Comparison of ENCODE assay signal across 8 mouse cellular contexts in the genomic region with DNA sequence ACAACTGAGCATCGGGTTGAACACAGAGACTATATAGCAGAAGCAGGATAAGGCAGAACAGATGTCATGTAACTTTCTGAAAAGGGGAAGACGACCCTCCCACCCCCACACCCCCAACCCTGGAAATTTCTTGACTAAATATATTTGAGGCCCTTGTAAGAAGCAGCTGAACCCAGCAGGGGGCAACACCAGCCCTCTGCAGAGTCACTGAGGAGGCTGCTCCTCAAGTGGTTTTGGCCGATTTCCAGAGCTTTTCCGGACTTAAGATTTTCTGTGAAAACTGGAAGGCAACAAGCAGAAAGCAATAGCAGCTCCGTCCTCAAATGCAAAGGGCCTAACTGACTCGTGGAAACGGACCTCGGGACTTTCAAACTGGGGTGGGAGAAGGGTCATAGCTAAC. TPM values are rescaled to one million over a fixed set of nuclear protein-coding genes. Genes with fewer than 3 reads are reported as not detected.
A peak's percentile ranks its signal among the peaks of the same experiment; 100 is the strongest.
DNase-seq lines count a peak whose midpoint lies in the region; ATAC-seq lines count a peak whose summit lies in the region.

No protein-coding gene starts in this region.

- DNase-seq in layer of hippocampus, adult 11-12 months (ENCODE audit: low spot score), result peak; percentile 61
- no peak for DNase-seq in layer of hippocampus, adult 9-10 months (ENCODE audit: low spot score)
- peak; percentile 88 for DNase-seq in MN1 (ENCODE audit: low spot score)
- peak; percentile 97 for DNase-seq in embryonic facial prominence, embryonic 14.5 days (ENCODE audit: low spot score)
- peak; percentile 51 for DNase-seq in retina, postnatal 1 day
- no peak for DNase-seq in T-cell, adult 2 months (ENCODE audit: low spot score)

- H3K9me3 ChIP-seq in embryonic facial prominence, embryonic 14.5 days (ENCODE audit: control insufficient read depth, low read length), result no peaks in the 10 kb centered on the region
- no peaks in the 10 kb centered on the region for H3K9me3 ChIP-seq in intestine, embryonic 15.5 days
- H3K9me3 ChIP-seq in liver, embryonic 16.5 days (replicated peaks; ENCODE audit: control insufficient read depth, low read length), result no peaks in the 10 kb centered on the region

- peak; percentile 77; the same call in 1 of the 2 replicates for ATAC-seq in embryonic facial prominence, embryonic 14.5 days (ENCODE audit: low read depth)
- ATAC-seq in intestine, embryonic 15.5 days, result peak; percentile 66
- ATAC-seq in liver, embryonic 16.5 days (ENCODE audit: low read depth), result no peak

- H3K36me3 ChIP-seq in embryonic facial prominence, embryonic 14.5 days (ENCODE audit: control insufficient read depth, insufficient read depth, low read length), result no peaks in the 10 kb centered on the region
- no peaks in the 10 kb centered on the region for H3K36me3 ChIP-seq in intestine, embryonic 15.5 days
- H3K36me3 ChIP-seq in liver, embryonic 16.5 days (ENCODE audit: control insufficient read depth, insufficient read depth), result no peaks in the 10 kb centered on the region

- H3K4me3 ChIP-seq in embryonic facial prominence, embryonic 14.5 days (ENCODE audit: low read depth, low read length), result peak overlapping the region; percentile 14; the same call in 1 of the 2 replicates
- no peak overlapping the region for H3K4me3 ChIP-seq in intestine, embryonic 15.5 days (replicated peaks)
- H3K4me3 ChIP-seq in liver, embryonic 16.5 days (ENCODE audit: low read depth, low read length), result no peak overlapping the region

- H3K9ac ChIP-seq in embryonic facial prominence, embryonic 14.5 days (ENCODE audit: low read depth, low read length), result peak overlapping the region; percentile 50; the same call in 1 of the 2 replicates
- no peak overlapping the region for H3K9ac ChIP-seq in intestine, embryonic 15.5 days
- H3K9ac ChIP-seq in liver, embryonic 16.5 days (ENCODE audit: low read depth, low read length), result no peak overlapping the region

- 15% methylated on average over 8 of the region's 8 CpGs for WGBS in embryonic facial prominence, embryonic 14.5 days
- 21% methylated on average over 8 of the region's 8 CpGs for WGBS in intestine, embryonic 15.5 days
- WGBS in liver, embryonic 16.5 days (ENCODE audit: insufficient replicate concordance), result 16% methylated on average over 8 of the region's 8 CpGs

- H3K27me3 ChIP-seq in embryonic facial prominence, embryonic 14.5 days (replicated peaks; ENCODE audit: control insufficient read depth, insufficient read depth, low read length), result no peaks in the 10 kb centered on the region
- H3K27me3 ChIP-seq in intestine, embryonic 15.5 days (replicated peaks), result no peaks in the 10 kb centered on the region
- H3K27me3 ChIP-seq in liver, embryonic 16.5 days (ENCODE audit: control insufficient read depth, insufficient read depth, low read depth, low read length), result no peaks in the 10 kb centered on the region

- no peaks in the 10 kb centered on the region for H3K4me1 ChIP-seq in embryonic facial prominence, embryonic 14.5 days (ENCODE audit: control insufficient read depth, insufficient read depth, low read length)
- no peaks in the 10 kb centered on the region for H3K4me1 ChIP-seq in intestine, embryonic 15.5 days (replicated peaks)
- H3K4me1 ChIP-seq in liver, embryonic 16.5 days (ENCODE audit: control insufficient read depth, low read depth, low read length), result no peaks in the 10 kb centered on the region

- H3K4me2 ChIP-seq in embryonic facial prominence, embryonic 14.5 days (ENCODE audit: low read depth, low read length), result peak overlapping the region; percentile 46
- peak overlapping the region; percentile 47 for H3K4me2 ChIP-seq in intestine, embryonic 15.5 days (replicated peaks)
- H3K4me2 ChIP-seq in liver, embryonic 16.5 days (ENCODE audit: low read depth, low read length), result peak overlapping the region; percentile 32; the same call in 1 of the 2 replicates

- H3K27ac ChIP-seq in embryonic facial prominence, embryonic 14.5 days (replicated peaks; ENCODE audit: low read depth, low read length), result no peak overlapping the region
- no peak overlapping the region for H3K27ac ChIP-seq in intestine, embryonic 15.5 days
- H3K27ac ChIP-seq in liver, embryonic 16.5 days (ENCODE audit: low read length), result no peak overlapping the region

RNA-seq across cellular contexts. Expression of gene Sult6b1, which starts 11.4 kb away (rescaled TPM):
- polyA plus RNA-seq in embryonic facial prominence, embryonic 14.5 days (2014; fragmentation: Nextera tagmentation; extraction: Ambion mirVana), result 0.22 and 0.75 TPM in 2 replicates
- polyA plus RNA-seq in intestine, embryonic 15.5 days (2015; fragmentation: Nextera tagmentation; extraction: Ambion mirVana), result 0.08 and 0.11 TPM in 2 replicates
- 0.05 TPM in 1 of 2 replicates, not detected in the other for polyA plus RNA-seq in liver, embryonic 16.5 days (2015; fragmentation: Nextera tagmentation; extraction: Ambion mirVana)

RNA-seq across cellular contexts. Expression of gene Eif2ak2, which starts 13.0 kb away (rescaled TPM):
- polyA plus RNA-seq in embryonic facial prominence, embryonic 14.5 days (2014; fragmentation: Nextera tagmentation; extraction: Ambion mirVana), result 6.8 and 8.0 TPM in 2 replicates
- polyA plus RNA-seq in intestine, embryonic 15.5 days (2015; fragmentation: Nextera tagmentation; extraction: Ambion mirVana), result 16.1 and 17.7 TPM in 2 replicates
- 5.9 and 6.9 TPM in 2 replicates for polyA plus RNA-seq in liver, embryonic 16.5 days (2015; fragmentation: Nextera tagmentation; extraction: Ambion mirVana)

RNA-seq across cellular contexts. Expression of gene Cebpzos, which starts 20.9 kb away (rescaled TPM):
- polyA plus RNA-seq in embryonic facial prominence, embryonic 14.5 days (2014; fragmentation: Nextera tagmentation; extraction: Ambion mirVana), result 95.6 and 96.4 TPM in 2 replicates
- polyA plus RNA-seq in intestine, embryonic 15.5 days (2015; fragmentation: Nextera tagmentation; extraction: Ambion mirVana), result 111 and 117 TPM in 2 replicates
- polyA plus RNA-seq in liver, embryonic 16.5 days (2015; fragmentation: Nextera tagmentation; extraction: Ambion mirVana), result 43.0 and 45.0 TPM in 2 replicates

RNA-seq across cellular contexts. Expression of gene Cebpz, which starts 41.5 kb away (rescaled TPM):
- 53.3 and 54.7 TPM in 2 replicates for polyA plus RNA-seq in embryonic facial prominence, embryonic 14.5 days (2014; fragmentation: Nextera tagmentation; extraction: Ambion mirVana)
- 54.2 and 65.3 TPM in 2 replicates for polyA plus RNA-seq in intestine, embryonic 15.5 days (2015; fragmentation: Nextera tagmentation; extraction: Ambion mirVana)
- 22.5 and 22.9 TPM in 2 replicates for polyA plus RNA-seq in liver, embryonic 16.5 days (2015; fragmentation: Nextera tagmentation; extraction: Ambion mirVana)

RNA-seq across cellular contexts. Expression of gene Ndufaf7, which starts 41.5 kb away (rescaled TPM):
- 49.0 and 52.5 TPM in 2 replicates for polyA plus RNA-seq in embryonic facial prominence, embryonic 14.5 days (2014; fragmentation: Nextera tagmentation; extraction: Ambion mirVana)
- 55.2 and 55.9 TPM in 2 replicates for polyA plus RNA-seq in intestine, embryonic 15.5 days (2015; fragmentation: Nextera tagmentation; extraction: Ambion mirVana)
- polyA plus RNA-seq in liver, embryonic 16.5 days (2015; fragmentation: Nextera tagmentation; extraction: Ambion mirVana), result 22.7 and 23.6 TPM in 2 replicates

Comparison
In these comparisons a context has a peak if more than half of its experiments do, and no peak if none do; other contexts are left out.
1. DNase-seq: peak in layer of hippocampus, adult 11-12 months (single experiment), MN1 (single experiment), embryonic facial prominence, embryonic 14.5 days (single experiment) and retina, postnatal 1 day (single experiment); none in layer of hippocampus, adult 9-10 months (single experiment) and T-cell, adult 2 months (single experiment).
2. Peak in every context shown above with its lines, with median percentiles within 50 percentile points of each other: H3K4me2 ChIP-seq.